Mouse (Mus musculus): ENCODE results near the gene Aldoart1. TPM values are rescaled to one million over a fixed set of nuclear protein-coding genes. Genes with fewer than 3 reads are reported as not detected.

Aldoart1 gene
- total RNA-seq (2014; fragmentation: Nextera tagmentation): not detected in 2 replicates
- not detected in 2 replicates for total RNA-seq (2017)

- no peak for ATAC-seq (replicated peaks; ENCODE audit: low FRiP score, low TSS enrichment, poor library complexity, severe bottlenecking)
Observed at GRCm38 (mm10) chr4:72852534-72852933, at the start of gene Aldoart1. Gene Aldoart1, minus strand, starts transcription at chr4:72852634.

GRCm38 (mm10) chr4:72901566-72901965, 49.1 kb upstream of the Aldoart1 start:
- no peak for ATAC-seq (replicated peaks; ENCODE audit: low FRiP score, low TSS enrichment, poor library complexity, severe bottlenecking)

- no peak for ATAC-seq (replicated peaks; ENCODE audit: low FRiP score, low TSS enrichment, poor library complexity, severe bottlenecking)
Observed at GRCm38 (mm10) chr4:72865371-72866075, 13.1 kb upstream of the Aldoart1 start.

- ATAC-seq (replicated peaks; ENCODE audit: low FRiP score, low TSS enrichment, poor library complexity, severe bottlenecking): no peak
Observed at GRCm38 (mm10) chr4:72844276-72844675, 8.2 kb downstream of the Aldoart1 start.

- ATAC-seq (replicated peaks; ENCODE audit: low FRiP score, low TSS enrichment, poor library complexity, severe bottlenecking): no peak
Observed at GRCm38 (mm10) chr4:72843025-72843424, 9.4 kb downstream of the Aldoart1 start.

GRCm38 (mm10) chr4:72836430-72836829, 16.0 kb downstream of the Aldoart1 start:
- no peak for ATAC-seq (replicated peaks; ENCODE audit: low FRiP score, low TSS enrichment, poor library complexity, severe bottlenecking)

- ATAC-seq (replicated peaks; ENCODE audit: low FRiP score, low TSS enrichment, poor library complexity, severe bottlenecking): no peak
Observed at GRCm38 (mm10) chr4:72835400-72835799, 17.0 kb downstream of the Aldoart1 start.

- no peak for ATAC-seq (replicated peaks; ENCODE audit: low FRiP score, low TSS enrichment, poor library complexity, severe bottlenecking)
Observed at GRCm38 (mm10) chr4:72800816-72801215, 51.6 kb downstream of the Aldoart1 start.
